Mouse (Mus musculus) midbrain, embryonic 11.5 days (tissue): ENCODE measurements around the gene Kpna4. TPM values are rescaled to one million over a fixed set of nuclear protein-coding genes. Genes with fewer than 3 reads are reported as not detected.

Source experiments
- ATAC-seq: fragments of 200-750 bp; cut with Nextera tagmentation; 2 replicates; pipeline ENCODE4 v1.8.0; 2017; ENCODE audit warnings: moderate TSS enrichment, moderate library complexity; ENCODE audit not compliant: low FRiP score
- DNase-seq: peaks from one replicate; pipeline ENCODE4 v3.0.0; 2015; ENCODE audit warnings: low spot score; ENCODE audit errors: missing footprints
- H3K27ac ChIP-seq: fragments of 300-500 bp; sonication (generic); 2 replicates; pipeline ENCODE4 v1.5.1; 2014; ENCODE audit warnings: low read depth, low read length
- H3K27me3 ChIP-seq: fragments of 300-500 bp; sonication (generic); 2 replicates; pipeline ENCODE4 v1.6.1; 2014; ENCODE audit warnings: mild to moderate bottlenecking, low read length, moderate library complexity, mixed read lengths; ENCODE audit not compliant: control insufficient read depth, insufficient read depth
- H3K36me3 ChIP-seq: fragments of 300-500 bp; sonication (generic); 2 replicates; pipeline ENCODE4 v1.6.1; 2014; ENCODE audit warnings: mild to moderate bottlenecking, low read length, moderate library complexity, mixed read lengths; ENCODE audit not compliant: control insufficient read depth, insufficient read depth
- H3K4me1 ChIP-seq: fragments of 300-500 bp; sonication (generic); 2 replicates; pipeline ENCODE4 v1.6.1; 2014; ENCODE audit warnings: low read length; ENCODE audit not compliant: control insufficient read depth, insufficient read depth
- H3K4me2 ChIP-seq: fragments of 300-500 bp; sonication (generic); 2 replicates; pipeline ENCODE4 v1.6.1; 2014; ENCODE audit warnings: mild to moderate bottlenecking, moderate library complexity
- H3K4me3 ChIP-seq: fragments of 300-500 bp; sonication (generic); 2 replicates; pipeline ENCODE4 v1.5.1; 2014; ENCODE audit warnings: low read depth, low read length
- H3K9ac ChIP-seq: fragments of 300-500 bp; sonication (generic); 2 replicates; pipeline ENCODE4 v1.6.1; 2014; ENCODE audit warnings: low read length
- H3K9me3 ChIP-seq: fragments of 300-500 bp; sonication (generic); 2 replicates; pipeline ENCODE4 v1.6.1; 2016; ENCODE audit warnings: low read length; ENCODE audit not compliant: control insufficient read depth
- WGBS: fragments of 180-500 bp; shearing (Covaris S2); extraction: QIAGEN DNeasy Blood & Tissue Kit; methylation state at CpG from one replicate; pipeline ENCODE4 v1.1.7; 2014; 5-methylcytosine and 5-hydroxymethylcytosine counted together
- polyA plus RNA-seq: library from polyadenylated mRNA; unstranded; fragments of >200 nt; fragmentation: Nextera tagmentation; extraction: Ambion mirVana; gene quantifications from 2 replicates; pipeline ENCODE4 v1.2.1, GENCODE M21; 2014

The Kpna4 gene
- 51.5 and 52.8 TPM in 2 replicates for polyA plus RNA-seq

DNA sequence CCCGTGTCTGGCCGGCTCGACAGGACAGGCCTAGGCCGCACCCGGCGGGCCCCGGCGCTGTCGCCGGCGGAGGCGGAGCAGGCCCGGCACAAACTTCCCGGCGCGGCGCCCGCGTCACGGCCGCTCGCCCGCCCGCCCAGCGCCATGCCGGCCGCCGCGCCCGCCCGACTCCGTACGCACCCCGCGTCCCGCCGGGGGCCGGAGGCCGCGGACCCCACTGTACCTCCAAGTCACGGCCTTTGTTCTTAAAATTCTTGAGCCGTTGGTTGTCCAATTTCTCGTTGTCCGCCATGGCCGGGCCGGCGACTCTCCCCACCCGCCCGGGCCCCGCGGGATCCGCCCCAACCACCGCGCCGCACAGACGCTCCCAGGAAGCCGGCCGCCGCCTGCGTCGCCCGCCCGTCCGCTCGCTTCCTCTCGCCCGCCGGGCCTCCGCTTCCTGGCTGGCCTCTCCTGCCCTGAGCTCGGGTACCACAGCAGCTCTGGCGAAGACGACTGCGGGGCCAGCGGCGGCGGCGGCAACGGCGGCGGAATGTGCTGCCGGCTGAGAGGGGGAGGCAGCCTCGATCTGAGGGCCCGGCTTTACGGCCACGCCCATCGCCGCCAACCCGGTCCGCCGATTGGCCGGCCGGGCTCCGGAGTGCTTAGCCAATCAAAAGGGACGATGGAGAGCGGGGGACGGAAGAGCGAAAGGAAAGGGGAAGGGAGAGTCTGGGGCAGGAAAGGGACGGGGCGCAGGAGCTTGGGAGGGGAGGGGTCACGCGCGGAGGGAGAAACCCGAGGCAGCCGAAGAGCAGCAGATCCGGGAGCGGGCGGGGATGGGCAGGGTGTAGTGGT lies at the start of gene Kpna4:
Gene Kpna4 (minus strand): TSS at position 605 of the 837 bp plus-strand sequence.
- Histone ChIP-seq H3K36me3 (no peaks in the 10 kb centered on the region), H3K27ac (peak within 1 kb of the TSS; percentile 83), H3K9me3 (no peaks in the 10 kb centered on the region), H3K9ac (peak within 1 kb of the TSS; percentile 80), H3K4me1 (peaks cover 9% of the 10 kb centered on the region; the same call in 1 of the 2 replicates), H3K4me2 (peak within 1 kb of the TSS; percentile 63), H3K27me3 (no peaks in the 10 kb centered on the region), H3K4me3 (peak within 1 kb of the TSS; percentile 95)
- peak; percentile 98 for ATAC-seq
- DNase-seq: peak; percentile 99
- under 1% methylated on average over 81 of the region's 107 CpGs for WGBS

GRCm38 (mm10) chr3:69175229-69175628 lies 48.3 kb upstream of the Kpna4 start:
- WGBS: 24% methylated on average over 1 of the region's 1 CpGs
- Histone ChIP-seq H3K36me3 (no peaks in the 10 kb centered on the region), H3K4me2 (no peak overlapping the region), H3K27me3 (no peaks in the 10 kb centered on the region), H3K9me3 (no peaks in the 10 kb centered on the region), H3K27ac (no peak overlapping the region), H3K9ac (no peak overlapping the region), H3K4me1 (no peaks in the 10 kb centered on the region), H3K4me3 (no peak overlapping the region)
- DNase-seq (no peak), ATAC-seq (no peak)

DNA sequence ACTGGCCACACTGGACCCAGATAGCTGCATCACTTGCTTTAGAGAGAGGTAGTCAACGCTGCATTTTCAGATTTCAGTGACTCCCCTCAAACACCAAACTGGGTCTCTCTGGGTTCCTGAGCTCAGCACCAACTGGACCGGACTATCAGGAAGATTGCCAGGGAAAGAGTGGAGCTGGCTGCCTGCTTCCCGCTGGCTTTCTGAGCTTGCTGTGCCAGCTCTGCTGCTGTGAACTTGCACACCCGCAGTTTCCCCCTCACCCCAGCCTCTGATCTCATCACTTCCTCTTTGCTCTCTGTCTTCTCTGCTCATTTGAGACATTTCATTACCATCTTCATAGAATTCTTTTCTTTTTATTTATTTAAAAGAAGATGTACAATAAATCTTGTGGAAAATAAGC lies 44.2 kb upstream of the Kpna4 start:
- Histone ChIP-seq H3K27me3 (no peaks in the 10 kb centered on the region), H3K36me3 (no peaks in the 10 kb centered on the region), H3K4me3 (no peak overlapping the region), H3K4me2 (no peak overlapping the region), H3K27ac (no peak overlapping the region), H3K9ac (no peak overlapping the region), H3K4me1 (no peaks in the 10 kb centered on the region), H3K9me3 (no peaks in the 10 kb centered on the region)
- DNase-seq: no peak
- ATAC-seq: no peak
- WGBS: 77% methylated on average over 4 of the region's 4 CpGs

DNA sequence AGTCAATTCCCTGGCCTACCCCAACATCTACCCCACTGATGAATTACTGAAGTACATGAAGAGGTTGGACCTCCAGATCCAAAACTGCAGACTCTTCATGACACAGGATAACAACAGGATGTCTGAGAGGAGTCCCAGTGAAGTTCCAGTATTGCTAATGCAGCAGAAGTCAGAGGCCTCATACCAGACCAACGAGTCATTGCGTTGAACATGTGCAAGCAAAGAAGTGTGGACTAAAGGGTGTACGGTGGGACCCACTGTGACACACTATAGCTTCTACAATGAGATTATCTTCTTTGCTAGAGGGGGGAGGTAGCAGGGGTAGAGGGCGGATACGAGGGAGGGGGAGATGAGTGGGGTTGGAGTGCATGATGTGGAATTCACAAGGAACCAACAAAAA lies 42.9 kb upstream of the Kpna4 start:
- H3K4me2 ChIP-seq: no peak overlapping the region
- ATAC-seq (no peak), DNase-seq (no peak)
- 74% methylated on average over 5 of the region's 5 CpGs for WGBS
- H3K27me3 ChIP-seq: no peaks in the 10 kb centered on the region
- H3K36me3 ChIP-seq: no peaks in the 10 kb centered on the region
- no peak overlapping the region for H3K9ac ChIP-seq
- no peaks in the 10 kb centered on the region for H3K4me1 ChIP-seq
- H3K27ac ChIP-seq: no peak overlapping the region
- H3K4me3 ChIP-seq: no peak overlapping the region
- no peaks in the 10 kb centered on the region for H3K9me3 ChIP-seq

- Histone ChIP-seq H3K9ac (no peak overlapping the region), H3K27me3 (no peaks in the 10 kb centered on the region), H3K4me2 (no peak overlapping the region), H3K4me1 (no peaks in the 10 kb centered on the region), H3K36me3 (no peaks in the 10 kb centered on the region), H3K9me3 (no peaks in the 10 kb centered on the region), H3K4me3 (no peak overlapping the region), H3K27ac (no peak overlapping the region)
- WGBS: 90% methylated on average over 9 of the region's 9 CpGs
- DNase-seq (no peak), ATAC-seq (no peak)
Measured at GRCm38 (mm10) chr3:69168724-69169123, 41.8 kb upstream of the Kpna4 start.

DNA sequence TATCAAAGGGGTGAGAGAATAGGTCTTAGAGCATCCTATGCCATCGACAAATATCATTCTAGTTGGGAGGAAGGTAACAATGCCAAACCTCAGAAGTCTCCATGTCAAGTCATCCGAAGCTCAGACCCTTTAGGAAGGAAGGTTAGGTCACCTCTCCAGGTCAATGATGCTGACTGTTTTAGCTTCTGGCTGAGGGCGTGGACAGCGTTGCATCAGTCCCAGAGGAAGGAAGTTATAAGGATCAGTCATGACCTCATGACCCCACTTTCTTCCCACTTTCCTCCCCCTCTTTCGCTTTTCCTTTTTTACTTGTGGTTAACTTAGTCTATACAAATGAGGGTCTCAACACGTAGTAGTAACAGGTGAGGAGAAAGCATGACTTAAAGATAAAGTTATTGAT lies 36.1 kb upstream of the Kpna4 start:
- no peak for ATAC-seq
- DNase-seq: peak; percentile 54

GRCm38 (mm10) chr3:69160429-69160828 lies 33.5 kb upstream of the Kpna4 start:
- Histone ChIP-seq H3K27ac (no peak overlapping the region), H3K9me3 (no peaks in the 10 kb centered on the region), H3K36me3 (no peaks in the 10 kb centered on the region), H3K27me3 (no peaks in the 10 kb centered on the region), H3K4me3 (no peak overlapping the region), H3K4me1 (no peaks in the 10 kb centered on the region), H3K9ac (no peak overlapping the region), H3K4me2 (no peak overlapping the region)
- DNase-seq (no peak), ATAC-seq (no peak)
- 89% methylated on average over 1 of the region's 1 CpGs for WGBS

More for the DNA sequence above, 36.1 kb upstream of the Kpna4 start:
- WGBS: 81% methylated on average over 6 of the region's 6 CpGs
- Histone ChIP-seq H3K27me3 (no peaks in the 10 kb centered on the region), H3K9ac (no peak overlapping the region), H3K4me3 (no peak overlapping the region), H3K27ac (no peak overlapping the region), H3K4me2 (no peak overlapping the region), H3K4me1 (no peaks in the 10 kb centered on the region), H3K36me3 (no peaks in the 10 kb centered on the region), H3K9me3 (no peaks in the 10 kb centered on the region)

- Histone ChIP-seq H3K36me3 (no peaks in the 10 kb centered on the region), H3K4me1 (no peaks in the 10 kb centered on the region), H3K4me3 (no peak overlapping the region), H3K9me3 (no peaks in the 10 kb centered on the region), H3K27me3 (no peaks in the 10 kb centered on the region), H3K27ac (no peak overlapping the region), H3K9ac (no peak overlapping the region), H3K4me2 (no peak overlapping the region)
- WGBS: 69% methylated on average over 2 of the region's 2 CpGs
- DNase-seq (no peak), ATAC-seq (no peak)
Measured at GRCm38 (mm10) chr3:69159501-69159900, 32.6 kb upstream of the Kpna4 start.

DNA sequence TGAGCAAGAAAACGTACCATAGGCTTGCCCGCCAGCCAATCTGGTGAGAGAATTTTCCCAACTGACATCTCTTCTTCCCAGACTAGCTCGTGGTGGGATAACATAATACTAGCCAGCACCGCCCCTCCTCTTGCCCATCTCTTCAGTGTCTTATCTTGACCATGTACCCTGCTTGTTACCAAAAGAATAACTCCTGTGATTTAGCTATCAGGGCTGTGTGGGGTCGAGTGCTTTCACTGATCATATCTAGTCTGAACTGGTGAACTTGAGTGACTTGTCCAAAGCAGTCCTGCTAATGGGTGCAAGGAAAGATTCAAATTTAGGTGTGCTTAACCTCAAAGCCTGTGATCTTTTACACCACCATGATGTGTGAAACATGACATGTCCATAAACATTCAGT lies 31.0 kb upstream of the Kpna4 start:
- no peaks in the 10 kb centered on the region for H3K36me3 ChIP-seq
- H3K4me1 ChIP-seq: no peaks in the 10 kb centered on the region
- H3K9me3 ChIP-seq: no peaks in the 10 kb centered on the region
- H3K27ac ChIP-seq: no peak overlapping the region
- DNase-seq: peak; percentile 60
- WGBS: 84% methylated on average over 5 of the region's 5 CpGs
- H3K9ac ChIP-seq: no peak overlapping the region
- no peak overlapping the region for H3K4me3 ChIP-seq
- no peak overlapping the region for H3K4me2 ChIP-seq
- ATAC-seq: no peak
- H3K27me3 ChIP-seq: no peaks in the 10 kb centered on the region
